Mouse (Mus musculus) liver, postnatal 0 days (tissue): ENCODE data around the gene Mfn1.

Experiments used
- CTCF ChIP-seq: sonication (generic); IDR thresholded peaks from 2 replicates; pipeline ENCODE4 v1.5.1; 2016; ENCODE audit warnings: antibody characterized with exemption, low read depth
- EP300 ChIP-seq: IDR thresholded peaks from 2 replicates; pipeline ENCODE4 v1.6.1; 2016; ENCODE audit warnings: antibody characterized with exemption, low read depth, mild to moderate bottlenecking

GRCm38 (mm10) chr3:32573881-32574280, 44.6 kb downstream of the Mfn1 start:
- TF ChIP-seq CTCF = no peak
- no peak for TF ChIP-seq EP300
